Mouse (Mus musculus) lung, embryonic 15.5 days (tissue): Measurements from ENCODE around the gene Nkd1. TPM values are rescaled to one million over a fixed set of nuclear protein-coding genes. Genes with fewer than 3 reads are reported as not detected.

ENCODE experiments used
- ATAC-seq: fragments of 200-750 bp; cut with Nextera tagmentation; 2 replicates; pipeline ENCODE4 v1.8.0; 2017; ENCODE audit warnings: moderate number of reproducible peaks, borderline replicate concordance; ENCODE audit not compliant: low FRiP score, low TSS enrichment; ENCODE audit errors: extremely low read depth
- H3K27ac ChIP-seq: fragments of 300-500 bp; sonication (generic); 2 replicates; pipeline ENCODE4 v1.5.1; 2015; ENCODE audit warnings: moderate library complexity, mild to moderate bottlenecking, inconsistent platforms
- H3K27me3 ChIP-seq: fragments of 300-500 bp; sonication (generic); 2 replicates; pipeline ENCODE4 v1.6.1; 2015; ENCODE audit warnings: inconsistent platforms
- H3K36me3 ChIP-seq: fragments of 300-500 bp; sonication (generic); 2 replicates; pipeline ENCODE4 v1.6.1; 2015; ENCODE audit warnings: inconsistent platforms
- H3K4me1 ChIP-seq: fragments of 300-500 bp; sonication (generic); 2 replicates; pipeline ENCODE4 v1.6.1; 2015; ENCODE audit warnings: inconsistent platforms
- H3K4me2 ChIP-seq: fragments of 300-500 bp; sonication (generic); 2 replicates; pipeline ENCODE4 v1.6.1; 2015; ENCODE audit warnings: inconsistent platforms, mild to moderate bottlenecking, moderate library complexity
- H3K4me3 ChIP-seq: fragments of 300-500 bp; sonication (generic); 2 replicates; pipeline ENCODE4 v1.5.1; 2015; ENCODE audit warnings: mild to moderate bottlenecking, inconsistent platforms
- H3K9ac ChIP-seq: fragments of 300-500 bp; sonication (generic); 2 replicates; pipeline ENCODE4 v1.6.1; 2015; ENCODE audit warnings: inconsistent platforms
- H3K9me3 ChIP-seq: fragments of 300-500 bp; sonication (generic); 2 replicates; pipeline ENCODE4 v1.6.1; 2016; ENCODE audit warnings: inconsistent platforms
- WGBS: fragments of 180-500 bp; shearing (Covaris S2); methylation state at CpG from one replicate; pipeline ENCODE4 v1.1.7; 2015; 5-methylcytosine and 5-hydroxymethylcytosine counted together
- polyA plus RNA-seq: library from polyadenylated mRNA; unstranded; fragments of >200 nt; fragmentation: Nextera tagmentation; extraction: Ambion mirVana; gene quantifications from 2 replicates; pipeline ENCODE4 v1.2.1, GENCODE M21; 2015

Gene Nkd1
- polyA plus RNA-seq, 1 experiment from 2014 or later = 56.4 TPM

- WGBS = under 1% methylated on average over 49 of the region's 65 CpGs
- ATAC-seq = peak; percentile 56
- Histone ChIP-seq H3K27me3 (0 out of 2 replicates have a peak, but pooled peaks cover 3% of the 10 kb centered on the region), H3K36me3 (no peaks in the 10 kb centered on the region), H3K9ac (peak overlapping the region; percentile 85), H3K4me1 (peaks cover 49% of the 10 kb centered on the region), H3K9me3 (no peaks in the 10 kb centered on the region), H3K4me2 (peak overlapping the region; percentile 98), H3K4me3 (peak overlapping the region; percentile 91), H3K27ac (peak overlapping the region; percentile 84)
Observed at GRCm38 (mm10) chr8:88521541-88522414, 624 bp downstream of the Nkd1 start.

- Histone ChIP-seq H3K4me3 (peak overlapping the region; percentile 91), H3K4me1 (peaks cover 49% of the 10 kb centered on the region), H3K36me3 (no peaks in the 10 kb centered on the region), H3K9ac (peak overlapping the region; percentile 85), H3K4me2 (peak overlapping the region; percentile 98), H3K9me3 (no peaks in the 10 kb centered on the region), H3K27ac (no peak overlapping the region), H3K27me3 (0 out of 2 replicates have a peak, but pooled peaks cover 3% of the 10 kb centered on the region)
- no peak for ATAC-seq
- 28% methylated on average over 5 of the region's 5 CpGs for WGBS
Observed at GRCm38 (mm10) chr8:88522433-88523030, 1.4 kb downstream of the Nkd1 start.

DNA sequence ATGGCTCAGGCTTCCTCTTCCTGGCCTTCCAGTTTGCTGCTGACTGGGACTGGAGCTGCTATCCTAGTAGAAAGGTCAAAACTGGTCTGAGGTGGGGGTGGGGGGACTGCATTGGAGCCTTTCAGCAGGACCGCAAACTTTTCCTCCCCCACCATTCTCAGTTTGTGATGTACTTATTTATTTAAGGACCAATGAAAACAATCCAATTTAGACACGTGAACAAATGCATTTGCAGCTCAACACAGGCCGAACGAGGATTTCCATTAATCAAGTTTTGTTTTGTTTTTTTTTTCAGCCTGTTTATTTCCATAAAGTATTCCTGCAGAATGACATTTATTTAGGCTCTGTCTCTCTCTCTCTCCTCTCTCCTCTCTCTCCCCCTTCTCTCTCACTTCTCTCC lies 2.5 kb downstream of the Nkd1 start:
- Histone ChIP-seq H3K9ac (no peak overlapping the region; the same call in 1 of the 2 replicates), H3K4me2 (peak overlapping the region; percentile 98), H3K27ac (no peak overlapping the region), H3K9me3 (no peaks in the 10 kb centered on the region), H3K4me3 (peak overlapping the region; percentile 91), H3K27me3 (0 out of 2 replicates have a peak, but pooled peaks cover 3% of the 10 kb centered on the region), H3K36me3 (0 out of 2 replicates have a peak, but pooled peaks cover 3% of the 10 kb centered on the region), H3K4me1 (peaks cover 55% of the 10 kb centered on the region)
- ATAC-seq = no peak
- WGBS = 30% methylated on average over 4 of the region's 4 CpGs

- Histone ChIP-seq H3K4me2 (peak overlapping the region; percentile 98; the same call in 1 of the 2 replicates), H3K27me3 (0 out of 2 replicates have a peak, but pooled peaks cover 3% of the 10 kb centered on the region), H3K27ac (no peak overlapping the region), H3K4me3 (no peak overlapping the region), H3K9me3 (no peaks in the 10 kb centered on the region), H3K36me3 (0 out of 2 replicates have a peak, but pooled peaks cover 3% of the 10 kb centered on the region), H3K9ac (no peak overlapping the region), H3K4me1 (peaks cover 55% of the 10 kb centered on the region)
- WGBS = 25% methylated on average over 4 of the region's 4 CpGs
- no peak for ATAC-seq
Observed at GRCm38 (mm10) chr8:88524132-88524531, 3.0 kb downstream of the Nkd1 start.

DNA sequence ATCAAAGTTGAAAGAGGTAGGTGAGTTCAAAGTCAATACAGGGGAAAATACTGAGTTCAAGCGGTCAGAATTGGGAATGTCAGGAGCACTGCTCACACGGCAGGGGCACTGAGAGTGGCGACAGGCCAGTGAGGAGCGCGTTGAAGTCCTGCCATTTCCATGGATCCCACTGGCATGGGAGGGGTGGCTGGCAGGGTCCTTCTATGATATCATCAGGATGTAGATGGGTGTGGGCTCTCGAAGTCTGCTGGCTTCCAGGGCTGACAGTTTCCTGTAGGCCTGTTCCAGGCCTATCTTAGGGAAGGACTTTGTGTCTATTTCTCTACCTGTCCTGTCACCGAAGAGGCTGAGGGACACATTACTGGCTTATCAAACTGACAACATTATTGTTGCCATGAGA lies 3.7 kb downstream of the Nkd1 start:
- WGBS = 60% methylated on average over 7 of the region's 7 CpGs
- Histone ChIP-seq H3K27me3 (no peaks in the 10 kb centered on the region), H3K4me2 (no peak overlapping the region), H3K4me3 (no peak overlapping the region), H3K9ac (no peak overlapping the region), H3K4me1 (peaks cover 55% of the 10 kb centered on the region), H3K9me3 (no peaks in the 10 kb centered on the region), H3K36me3 (0 out of 2 replicates have a peak, but pooled peaks cover 3% of the 10 kb centered on the region), H3K27ac (no peak overlapping the region)
- no peak for ATAC-seq

- Histone ChIP-seq H3K4me2 (no peak overlapping the region), H3K4me1 (peaks cover 45% of the 10 kb centered on the region), H3K9me3 (no peaks in the 10 kb centered on the region), H3K9ac (no peak overlapping the region), H3K27ac (no peak overlapping the region), H3K27me3 (no peaks in the 10 kb centered on the region), H3K4me3 (no peak overlapping the region), H3K36me3 (0 out of 2 replicates have a peak, but pooled peaks cover 3% of the 10 kb centered on the region)
- no peak for ATAC-seq
- WGBS = 79% methylated on average over 5 of the region's 5 CpGs
Observed at GRCm38 (mm10) chr8:88526296-88526695, 5.1 kb downstream of the Nkd1 start.

DNA sequence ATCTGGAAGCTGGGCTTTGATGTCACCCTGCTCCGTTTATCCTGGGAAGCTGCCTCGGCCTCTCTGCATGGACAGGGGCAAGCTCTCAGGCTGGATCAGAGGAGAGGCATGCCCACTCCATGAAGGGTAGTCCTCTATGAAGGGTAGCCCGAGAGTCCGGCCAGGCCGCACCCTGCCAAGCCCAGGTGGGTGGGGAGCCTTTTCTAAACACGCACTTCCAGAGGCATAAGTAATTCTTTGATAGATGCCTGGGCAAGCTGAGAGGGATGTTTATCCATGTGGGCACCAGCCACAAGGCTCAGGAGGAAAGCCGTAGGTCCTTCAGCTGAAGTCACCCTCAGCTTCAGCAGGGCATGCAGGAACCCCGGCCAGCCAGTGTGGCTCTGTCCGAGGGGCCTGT lies 7.0 kb downstream of the Nkd1 start:
- Histone ChIP-seq H3K4me2 (no peak overlapping the region), H3K36me3 (0 out of 2 replicates have a peak, but pooled peaks cover 3% of the 10 kb centered on the region), H3K27ac (no peak overlapping the region), H3K4me3 (no peak overlapping the region), H3K27me3 (no peaks in the 10 kb centered on the region), H3K9me3 (no peaks in the 10 kb centered on the region), H3K4me1 (peaks cover 34% of the 10 kb centered on the region), H3K9ac (no peak overlapping the region)
- ATAC-seq = no peak
- WGBS = 58% methylated on average over 9 of the region's 9 CpGs

DNA sequence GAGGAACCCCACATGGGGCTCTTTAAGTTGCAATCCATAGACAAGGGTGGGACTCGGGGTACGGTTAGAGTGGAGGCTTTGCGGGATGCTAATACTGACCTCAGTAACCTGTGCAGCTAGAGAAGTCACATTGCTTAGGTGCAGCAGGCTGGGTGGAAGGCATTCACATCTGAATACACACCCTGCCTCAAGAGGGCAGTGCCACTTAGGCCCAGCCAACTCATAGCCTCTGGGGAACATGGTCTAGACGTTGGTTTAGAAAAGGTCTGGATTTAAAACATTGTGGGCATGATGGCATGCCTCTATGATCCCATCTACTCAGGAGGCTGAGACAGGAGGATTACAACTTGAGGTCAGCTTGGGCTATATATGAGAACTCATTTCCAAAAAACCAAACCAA lies 8.6 kb downstream of the Nkd1 start:
- no peak overlapping the region for H3K4me2 ChIP-seq
- H3K27me3 ChIP-seq = no peaks in the 10 kb centered on the region
- 0 out of 2 replicates have a peak, but pooled peaks cover 3% of the 10 kb centered on the region for H3K36me3 ChIP-seq
- H3K4me1 ChIP-seq = peaks cover 19% of the 10 kb centered on the region
- no peaks in the 10 kb centered on the region for H3K9me3 ChIP-seq
- WGBS = 89% methylated on average over 4 of the region's 4 CpGs
- no peak for ATAC-seq
- no peak overlapping the region for H3K4me3 ChIP-seq
- H3K9ac ChIP-seq = no peak overlapping the region
- H3K27ac ChIP-seq = no peak overlapping the region

GRCm38 (mm10) chr8:88537081-88537480 lies 15.9 kb downstream of the Nkd1 start:
- Histone ChIP-seq H3K4me2 (no peak overlapping the region), H3K9me3 (no peaks in the 10 kb centered on the region), H3K36me3 (no peaks in the 10 kb centered on the region), H3K4me1 (peaks cover 41% of the 10 kb centered on the region), H3K27me3 (no peaks in the 10 kb centered on the region), H3K27ac (peak overlapping the region; percentile 91), H3K4me3 (no peak overlapping the region), H3K9ac (no peak overlapping the region)
- WGBS = 28% methylated on average over 2 of the region's 2 CpGs
- no peak for ATAC-seq

DNA sequence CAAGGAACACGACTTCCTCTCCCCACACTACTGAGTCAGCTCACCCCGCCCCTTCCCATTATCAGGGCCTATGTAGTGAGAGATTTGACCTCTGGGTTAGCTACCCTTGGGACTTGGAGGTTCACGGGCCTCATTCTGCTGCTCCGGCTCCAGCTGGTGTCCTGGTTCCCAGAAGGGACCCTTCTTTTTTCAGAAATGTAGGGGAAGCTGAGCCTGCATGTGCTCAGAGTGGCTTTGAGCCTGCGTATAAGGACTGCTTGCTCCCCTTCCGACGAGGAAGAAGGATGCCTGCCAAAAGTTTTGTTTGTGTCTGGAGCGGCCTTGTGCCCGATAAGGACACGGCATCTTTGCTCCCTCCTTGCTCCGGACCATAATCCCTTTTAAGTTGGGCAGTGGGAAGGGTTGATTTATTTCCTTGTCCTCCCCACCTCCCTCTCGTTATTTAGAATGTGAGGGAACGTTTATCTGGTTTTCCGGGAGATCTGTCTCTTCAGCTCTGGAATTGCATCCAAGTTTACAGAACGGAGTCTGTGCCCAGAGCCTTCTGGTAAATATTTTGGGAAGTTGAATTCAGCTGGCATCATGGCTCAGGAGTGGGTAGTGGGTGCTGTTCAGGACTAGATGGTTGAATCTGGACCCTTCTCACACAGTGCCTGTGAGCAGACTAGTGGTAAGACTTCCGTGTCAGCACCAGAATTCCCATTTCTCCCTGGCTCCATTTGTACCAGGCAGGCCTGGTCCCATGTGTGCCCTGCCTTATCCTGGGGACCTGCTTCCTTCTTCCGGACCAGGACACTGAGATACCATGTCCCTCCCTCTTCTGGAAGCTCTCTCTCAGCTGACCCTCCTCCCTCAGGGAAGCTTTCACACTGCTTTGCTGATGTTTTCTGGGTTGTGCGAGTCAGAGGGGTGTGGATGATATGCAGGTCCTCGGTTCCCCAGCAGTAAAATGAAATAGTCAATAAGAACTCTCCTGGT lies 17.1 kb downstream of the Nkd1 start:
- H3K36me3 ChIP-seq = no peaks in the 10 kb centered on the region
- WGBS = 29% methylated on average over 19 of the region's 19 CpGs
- H3K27me3 ChIP-seq = no peaks in the 10 kb centered on the region
- H3K9me3 ChIP-seq = no peaks in the 10 kb centered on the region
- H3K4me1 ChIP-seq = peaks cover 51% of the 10 kb centered on the region
- peak overlapping the region; percentile 91 for H3K27ac ChIP-seq
- H3K4me3 ChIP-seq = no peak overlapping the region
- H3K4me2 ChIP-seq = peak overlapping the region; percentile 4; the same call in 1 of the 2 replicates
- peak; percentile 69 for ATAC-seq
- no peak overlapping the region for H3K9ac ChIP-seq

- Histone ChIP-seq H3K36me3 (no peaks in the 10 kb centered on the region), H3K9me3 (no peaks in the 10 kb centered on the region), H3K4me1 (peaks cover 56% of the 10 kb centered on the region), H3K27ac (peak overlapping the region; percentile 91), H3K4me2 (no peak overlapping the region), H3K4me3 (no peak overlapping the region), H3K9ac (no peak overlapping the region), H3K27me3 (no peaks in the 10 kb centered on the region)
- ATAC-seq = no peak
- WGBS = 73% methylated on average over 7 of the region's 7 CpGs
Observed at GRCm38 (mm10) chr8:88538976-88539371, 17.8 kb downstream of the Nkd1 start.
